Mouse (Mus musculus) limb, embryonic 11.5 days (tissue): Measurements from ENCODE around the gene Idnk. TPM values are rescaled to one million over a fixed set of nuclear protein-coding genes. Genes with fewer than 3 reads are reported as not detected.

ENCODE experiments used
- ATAC-seq: fragments of 200-750 bp; cut with Nextera tagmentation; 2 replicates; pipeline ENCODE4 v1.8.0; 2017; ENCODE audit warnings: low read depth; ENCODE audit not compliant: insufficient number of reproducible peaks, low FRiP score, low TSS enrichment
- DNase-seq: peaks from one replicate; pipeline ENCODE4 v3.0.0-alpha.2; 2015; ENCODE audit warnings: low spot score
- H3K27ac ChIP-seq: fragments of 300-500 bp; sonication (generic); replicated peaks from 2 replicates; pipeline ENCODE4 v1.5.1; 2014; ENCODE audit warnings: low read depth, mild to moderate bottlenecking, low read length
- H3K27me3 ChIP-seq: fragments of 300-500 bp; sonication (generic); 2 replicates; pipeline ENCODE4 v1.6.1; 2014; ENCODE audit warnings: mild to moderate bottlenecking, low read length, mixed read lengths; ENCODE audit not compliant: control insufficient read depth, insufficient read depth
- H3K36me3 ChIP-seq: fragments of 300-500 bp; sonication (generic); 2 replicates; pipeline ENCODE4 v1.6.1; 2014; ENCODE audit warnings: mild to moderate bottlenecking, low read length, moderate library complexity, mixed read lengths; ENCODE audit not compliant: control insufficient read depth, insufficient read depth
- H3K4me1 ChIP-seq: fragments of 300-500 bp; sonication (generic); 2 replicates; pipeline ENCODE4 v1.6.1; 2014; ENCODE audit warnings: low read length, mixed read lengths; ENCODE audit not compliant: control insufficient read depth, insufficient read depth
- H3K4me2 ChIP-seq: fragments of 300-500 bp; sonication (generic); 2 replicates; pipeline ENCODE4 v1.6.1; 2014; ENCODE audit warnings: low read depth, mild to moderate bottlenecking, moderate library complexity; ENCODE audit not compliant: severe bottlenecking
- H3K4me3 ChIP-seq: fragments of 300-500 bp; sonication (generic); 2 replicates; pipeline ENCODE4 v1.5.1; 2014; ENCODE audit warnings: low read depth, low read length
- H3K9ac ChIP-seq: fragments of 300-500 bp; sonication (generic); 2 replicates; pipeline ENCODE4 v1.6.1; 2014; ENCODE audit warnings: mild to moderate bottlenecking, low read length
- H3K9me3 ChIP-seq: fragments of 300-500 bp; sonication (generic); 2 replicates; pipeline ENCODE4 v1.6.1; 2016; ENCODE audit warnings: low read length; ENCODE audit not compliant: control insufficient read depth
- WGBS: fragments of 180-500 bp; shearing (Covaris S2); extraction: QIAGEN DNeasy Blood & Tissue Kit; methylation state at CpG from one replicate; pipeline ENCODE4 v1.1.7; 2014; 5-methylcytosine and 5-hydroxymethylcytosine counted together
- polyA plus RNA-seq: library from polyadenylated mRNA; unstranded; fragments of >200 nt; fragmentation: Nextera tagmentation; extraction: Ambion mirVana; gene quantifications from 2 replicates; pipeline ENCODE4 v1.2.1, GENCODE M21; 2014

Idnk gene
- polyA plus RNA-seq, 1 experiment from 2014 or later, result 42.1 TPM

DNA sequence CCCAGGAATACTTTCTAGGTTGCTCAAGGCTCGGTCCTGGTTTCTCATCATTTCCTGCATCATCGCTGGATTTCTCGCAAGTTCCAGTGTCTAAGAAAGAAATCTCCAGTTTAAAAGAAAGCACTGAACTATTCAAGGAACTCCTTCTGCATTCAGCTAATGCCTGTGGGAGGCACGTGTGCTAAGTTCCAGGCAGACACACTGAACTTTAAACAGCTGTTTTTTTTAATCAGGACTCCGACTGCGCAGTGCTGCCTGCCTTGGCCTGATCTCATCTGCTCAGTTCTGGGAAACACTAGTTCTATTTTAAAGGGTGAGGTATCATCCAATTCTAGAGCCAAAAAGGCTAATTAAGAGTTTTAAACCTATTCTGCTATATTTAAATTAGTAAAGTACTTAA lies 34.7 kb downstream of the Idnk start:
- no peak for DNase-seq
- no peaks in the 10 kb centered on the region for H3K4me1 ChIP-seq
- no peak for ATAC-seq
- H3K36me3 ChIP-seq, result peaks cover 14% of the 10 kb centered on the region; the same call in 1 of the 2 replicates
- H3K4me3 ChIP-seq, result no peak overlapping the region
- H3K27me3 ChIP-seq, result no peaks in the 10 kb centered on the region
- no peaks in the 10 kb centered on the region for H3K9me3 ChIP-seq
- no peak overlapping the region for H3K27ac ChIP-seq
- 94% methylated on average over 6 of the region's 6 CpGs for WGBS
- no peak overlapping the region for H3K4me2 ChIP-seq
- H3K9ac ChIP-seq, result no peak overlapping the region

DNA sequence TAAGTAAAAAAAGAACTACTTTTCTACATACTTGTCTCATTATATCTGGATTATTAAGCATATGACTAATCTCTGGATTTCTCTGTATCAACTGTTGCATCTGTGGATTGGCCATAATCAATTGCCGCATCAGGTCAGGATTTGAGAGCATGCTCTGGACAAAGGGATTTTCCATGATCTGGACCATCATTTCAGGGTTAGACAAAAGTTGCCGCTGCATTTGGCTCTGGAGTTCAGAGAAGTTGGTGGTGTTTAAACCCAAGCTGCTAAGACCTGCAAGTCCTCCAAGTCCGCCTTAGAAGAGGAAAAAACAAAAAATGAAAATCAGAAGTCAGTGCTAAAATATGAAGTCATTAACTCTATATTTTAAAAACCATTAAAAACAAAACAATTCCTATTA lies 35.8 kb downstream of the Idnk start:
- DNase-seq (no peak), ATAC-seq (no peak)
- H3K27me3 ChIP-seq, result no peaks in the 10 kb centered on the region
- no peaks in the 10 kb centered on the region for H3K9me3 ChIP-seq
- H3K4me2 ChIP-seq, result no peak overlapping the region
- no peak overlapping the region for H3K9ac ChIP-seq
- WGBS, result 94% methylated on average over 3 of the region's 3 CpGs
- peaks cover 15% of the 10 kb centered on the region; the same call in 1 of the 2 replicates for H3K36me3 ChIP-seq
- no peak overlapping the region for H3K27ac ChIP-seq
- no peaks in the 10 kb centered on the region for H3K4me1 ChIP-seq
- no peak overlapping the region for H3K4me3 ChIP-seq

GRCm38 (mm10) chr13:58194908-58195307 lies 37.5 kb downstream of the Idnk start:
- no peak overlapping the region for H3K9ac ChIP-seq
- ATAC-seq, result no peak
- no peak overlapping the region for H3K4me2 ChIP-seq
- H3K4me1 ChIP-seq, result no peaks in the 10 kb centered on the region
- no peak for DNase-seq
- WGBS, result 91% methylated on average over 3 of the region's 3 CpGs
- H3K4me3 ChIP-seq, result no peak overlapping the region
- H3K27ac ChIP-seq, result no peak overlapping the region
- peaks cover 14% of the 10 kb centered on the region; the same call in 1 of the 2 replicates for H3K36me3 ChIP-seq
- no peaks in the 10 kb centered on the region for H3K9me3 ChIP-seq
- no peaks in the 10 kb centered on the region for H3K27me3 ChIP-seq

DNA sequence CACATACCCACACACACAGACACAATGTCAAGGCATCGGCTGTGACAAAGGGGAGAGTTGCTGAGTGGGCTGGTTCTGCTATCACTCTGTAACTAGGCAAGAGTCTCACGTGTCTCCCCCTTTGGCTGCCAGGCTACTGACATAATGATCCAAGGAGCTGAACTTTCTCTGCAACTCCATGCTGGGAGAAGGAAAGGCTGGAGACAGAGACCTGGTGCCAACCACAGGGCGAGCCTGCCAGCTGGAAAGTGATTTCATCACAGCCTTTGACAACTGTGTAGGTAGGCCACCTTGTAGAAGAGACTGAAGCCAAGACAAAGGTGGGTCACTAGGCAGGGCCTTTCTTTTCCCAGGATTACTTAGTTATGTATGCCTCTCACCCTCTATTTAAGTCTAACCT lies 39.8 kb downstream of the Idnk start:
- no peak overlapping the region for H3K4me2 ChIP-seq
- WGBS, result 93% methylated on average over 3 of the region's 3 CpGs

GRCm38 (mm10) chr13:58197981-58198640 lies 40.7 kb downstream of the Idnk start:
- Histone ChIP-seq H3K9ac (no peak overlapping the region), H3K4me1 (no peaks in the 10 kb centered on the region), H3K27me3 (no peaks in the 10 kb centered on the region), H3K9me3 (no peaks in the 10 kb centered on the region), H3K27ac (no peak overlapping the region), H3K4me2 (no peak overlapping the region), H3K4me3 (no peak overlapping the region), H3K36me3 (peaks cover 5% of the 10 kb centered on the region; the same call in 1 of the 2 replicates)
- WGBS, result 94% methylated on average over 7 of the region's 7 CpGs
- DNase-seq, result no peak
- no peak for ATAC-seq

More for the DNA sequence above, 39.8 kb downstream of the Idnk start:
- peaks cover 5% of the 10 kb centered on the region; the same call in 1 of the 2 replicates for H3K36me3 ChIP-seq
- no peak overlapping the region for H3K27ac ChIP-seq
- ATAC-seq (no peak), DNase-seq (no peak)
- H3K27me3 ChIP-seq, result no peaks in the 10 kb centered on the region
- no peaks in the 10 kb centered on the region for H3K9me3 ChIP-seq
- H3K4me1 ChIP-seq, result no peaks in the 10 kb centered on the region
- no peak overlapping the region for H3K9ac ChIP-seq
- H3K4me3 ChIP-seq, result no peak overlapping the region

DNA sequence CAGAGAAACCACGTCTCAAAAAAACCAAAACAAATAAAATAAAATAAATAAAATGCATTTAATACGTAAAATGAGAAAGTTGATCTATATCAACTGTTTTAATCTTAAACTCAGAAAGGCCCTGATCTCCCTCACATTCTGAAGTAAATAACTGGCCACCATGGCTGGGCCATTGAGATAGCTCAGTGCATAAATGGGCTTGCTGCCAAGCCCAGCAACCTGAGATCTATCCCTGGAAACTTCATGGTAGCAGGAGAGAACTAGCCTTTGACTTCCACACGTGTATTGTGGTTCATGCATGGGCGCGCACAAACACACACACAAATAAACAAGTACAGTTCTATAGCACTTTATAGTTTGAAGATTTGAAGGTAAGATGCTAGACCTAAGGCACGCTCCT lies 43.9 kb downstream of the Idnk start:
- Histone ChIP-seq H3K9ac (no peak overlapping the region), H3K4me1 (no peaks in the 10 kb centered on the region), H3K36me3 (peaks cover 3% of the 10 kb centered on the region; the same call in 1 of the 2 replicates), H3K27me3 (no peaks in the 10 kb centered on the region), H3K9me3 (no peaks in the 10 kb centered on the region), H3K4me2 (no peak overlapping the region), H3K27ac (no peak overlapping the region), H3K4me3 (no peak overlapping the region)
- WGBS, result 92% methylated on average over 6 of the region's 6 CpGs
- ATAC-seq, result no peak
- DNase-seq, result no peak

- H3K36me3 ChIP-seq, result peaks cover 3% of the 10 kb centered on the region; the same call in 1 of the 2 replicates
- no peak for DNase-seq
- no peak for ATAC-seq
- no peaks in the 10 kb centered on the region for H3K4me1 ChIP-seq
- H3K9ac ChIP-seq, result no peak overlapping the region
- H3K27me3 ChIP-seq, result no peaks in the 10 kb centered on the region
- H3K9me3 ChIP-seq, result no peaks in the 10 kb centered on the region
- 94% methylated on average over 3 of the region's 3 CpGs for WGBS
- H3K27ac ChIP-seq, result no peak overlapping the region
- H3K4me3 ChIP-seq, result no peak overlapping the region
- no peak overlapping the region for H3K4me2 ChIP-seq
Measured at GRCm38 (mm10) chr13:58201908-58202307, 44.5 kb downstream of the Idnk start.

GRCm38 (mm10) chr13:58202903-58203302 lies 45.5 kb downstream of the Idnk start:
- H3K4me2 ChIP-seq, result no peak overlapping the region
- 95% methylated on average over 1 of the region's 1 CpGs for WGBS

GRCm38 (mm10) chr13:58204202-58204601 lies 46.8 kb downstream of the Idnk start:
- WGBS, result 93% methylated on average over 3 of the region's 3 CpGs
- no peak for DNase-seq
- no peak for ATAC-seq

More at GRCm38 (mm10) chr13:58202903-58203302, 45.5 kb downstream of the Idnk start:
- Histone ChIP-seq H3K4me3 (no peak overlapping the region), H3K9me3 (no peaks in the 10 kb centered on the region), H3K27ac (no peak overlapping the region), H3K36me3 (peaks cover 2% of the 10 kb centered on the region; the same call in 1 of the 2 replicates), H3K9ac (no peak overlapping the region), H3K27me3 (no peaks in the 10 kb centered on the region), H3K4me1 (no peaks in the 10 kb centered on the region)
- ATAC-seq (no peak), DNase-seq (no peak)

More at GRCm38 (mm10) chr13:58204202-58204601, 46.8 kb downstream of the Idnk start:
- Histone ChIP-seq H3K27me3 (no peaks in the 10 kb centered on the region), H3K4me2 (no peak overlapping the region), H3K9ac (no peak overlapping the region), H3K27ac (no peak overlapping the region), H3K36me3 (no peaks in the 10 kb centered on the region), H3K4me3 (no peak overlapping the region), H3K4me1 (no peaks in the 10 kb centered on the region), H3K9me3 (no peaks in the 10 kb centered on the region)
